Mouse (Mus musculus): Measurements from ENCODE around the gene Ppil1. TPM values are rescaled to one million over a fixed set of nuclear protein-coding genes. Genes with fewer than 3 reads are reported as not detected.
"Not testable (repeated sequence)": the region's sequence is repeated elsewhere in the genome, so short reads cannot be mapped to it uniquely, and the experiment has no call there.

Ppil1 gene
- polyA plus RNA-seq, 1 experiment: 30.1 TPM

GRCm38 (mm10) chr17:29259489-29259888 lies 4.5 kb downstream of the Ppil1 start:
- Histone ChIP-seq H3K4me3 (no peak overlapping the region), H3K4me2 (ENCODE audit: low read depth) (no peak overlapping the region), H3K27me3 (ENCODE audit: control insufficient read depth, insufficient read depth, insufficient read length) (no peaks in the 10 kb centered on the region), H3K36me3 (ENCODE audit: control insufficient read depth, insufficient read depth) (peaks cover 2% of the 10 kb centered on the region), H3ac (ENCODE audit: control insufficient read depth, insufficient read length) (no peak overlapping the region), H3K79me2 (ENCODE audit: control insufficient read depth, insufficient read depth) (peaks cover 37% of the 10 kb centered on the region)
- TF ChIP-seq MYOG (IDR thresholded peaks at IDR 0.05; ENCODE audit: control insufficient read depth in 1 of 3, insufficient read depth in 1 of 3, insufficient read length in 2 of 3, low read depth in 2 of 3): no peak
- TF ChIP-seq E2F4 (IDR thresholded peaks at IDR 0.05; ENCODE audit: insufficient read depth): no peak
- TF ChIP-seq MYOD1 (IDR thresholded peaks at IDR 0.05; ENCODE audit: control insufficient read depth in 1 of 3, insufficient read length in 2 of 3, low read depth in 2 of 3): no peak
- no peak for TF ChIP-seq TCF12 (IDR thresholded peaks at IDR 0.05; ENCODE audit: insufficient read depth, poor library complexity, severe bottlenecking)
- no peak for TF ChIP-seq MAX (IDR thresholded peaks at IDR 0.05; ENCODE audit: low read depth)
- TF ChIP-seq USF1 (IDR thresholded peaks at IDR 0.05; ENCODE audit: low read depth): no peak
- TF ChIP-seq POLR2AphosphoS2 (IDR thresholded peaks at IDR 0.05; ENCODE audit: insufficient read length, low read depth): no peak
- no peak for TF ChIP-seq SRF (IDR thresholded peaks at IDR 0.05; ENCODE audit: control insufficient read depth, insufficient read length, low read depth)
- no peak for TF ChIP-seq POLR2A (IDR thresholded peaks at IDR 0.05; ENCODE audit: insufficient read length, low read depth)
- no peak for TF ChIP-seq CEBPB (IDR thresholded peaks at IDR 0.05; ENCODE audit: insufficient read depth, poor library complexity, severe bottlenecking)
- TF ChIP-seq TCF3 (IDR thresholded peaks at IDR 0.05; ENCODE audit: insufficient read length, low read depth): no peak
- no peak for TF ChIP-seq REST (IDR thresholded peaks at IDR 0.05; ENCODE audit: insufficient read depth, insufficient read length)

- H3K36me3 ChIP-seq (ENCODE audit: control insufficient read depth, insufficient read depth): peaks cover 2% of the 10 kb centered on the region
Observed at GRCm38 (mm10) chr17:29258921-29259320, 5.1 kb downstream of the Ppil1 start.

GRCm38 (mm10) chr17:29258025-29258558 lies 5.9 kb downstream of the Ppil1 start:
- H3K4me3 ChIP-seq: no peak overlapping the region
- no peak for TF ChIP-seq SRF (IDR thresholded peaks at IDR 0.05; ENCODE audit: control insufficient read depth, insufficient read length, low read depth)
- TF ChIP-seq MYOD1 (IDR thresholded peaks at IDR 0.05; ENCODE audit: control insufficient read depth in 1 of 3, insufficient read length in 2 of 3, low read depth in 2 of 3): no peak
- TF ChIP-seq USF1 (IDR thresholded peaks at IDR 0.05; ENCODE audit: low read depth): no peak
- no peak for TF ChIP-seq TCF3 (IDR thresholded peaks at IDR 0.05; ENCODE audit: insufficient read length, low read depth)
- TF ChIP-seq E2F4 (IDR thresholded peaks at IDR 0.05; ENCODE audit: insufficient read depth): no peak
- no peak for TF ChIP-seq POLR2AphosphoS2 (IDR thresholded peaks at IDR 0.05; ENCODE audit: insufficient read length, low read depth)
- no peak for TF ChIP-seq POLR2A (IDR thresholded peaks at IDR 0.05; ENCODE audit: insufficient read length, low read depth)
- TF ChIP-seq REST (IDR thresholded peaks at IDR 0.05; ENCODE audit: insufficient read depth, insufficient read length): no peak
- TF ChIP-seq MYOG (IDR thresholded peaks at IDR 0.05; ENCODE audit: control insufficient read depth in 1 of 3, insufficient read depth in 1 of 3, insufficient read length in 2 of 3, low read depth in 2 of 3): no peak
- no peak for TF ChIP-seq MAX (IDR thresholded peaks at IDR 0.05; ENCODE audit: low read depth)
- TF ChIP-seq CEBPB (IDR thresholded peaks at IDR 0.05; ENCODE audit: insufficient read depth, poor library complexity, severe bottlenecking): no peak
- no peak for TF ChIP-seq TCF12 (IDR thresholded peaks at IDR 0.05; ENCODE audit: insufficient read depth, poor library complexity, severe bottlenecking)
- H3K27me3 ChIP-seq (ENCODE audit: control insufficient read depth, insufficient read depth, insufficient read length): no peaks in the 10 kb centered on the region
- no peak overlapping the region for H3K4me2 ChIP-seq (ENCODE audit: low read depth)
- peaks cover 2% of the 10 kb centered on the region for H3K36me3 ChIP-seq (ENCODE audit: control insufficient read depth, insufficient read depth)
- H3K79me2 ChIP-seq (ENCODE audit: control insufficient read depth, insufficient read depth): peaks cover 34% of the 10 kb centered on the region
- H3ac ChIP-seq (ENCODE audit: control insufficient read depth, insufficient read length): no peak overlapping the region

More at GRCm38 (mm10) chr17:29258921-29259320, 5.1 kb downstream of the Ppil1 start:
- peaks cover 37% of the 10 kb centered on the region for H3K79me2 ChIP-seq (ENCODE audit: control insufficient read depth, insufficient read depth)
- H3K4me2 ChIP-seq (ENCODE audit: low read depth): no peak overlapping the region
- no peak for TF ChIP-seq USF1 (IDR thresholded peaks at IDR 0.05; ENCODE audit: low read depth)
- TF ChIP-seq MAX (IDR thresholded peaks at IDR 0.05; ENCODE audit: low read depth): no peak
- TF ChIP-seq CEBPB (IDR thresholded peaks at IDR 0.05; ENCODE audit: insufficient read depth, poor library complexity, severe bottlenecking): no peak
- no peak for TF ChIP-seq TCF3 (IDR thresholded peaks at IDR 0.05; ENCODE audit: insufficient read length, low read depth)
- TF ChIP-seq TCF12 (IDR thresholded peaks at IDR 0.05; ENCODE audit: insufficient read depth, poor library complexity, severe bottlenecking): no peak
- no peak for TF ChIP-seq SRF (IDR thresholded peaks at IDR 0.05; ENCODE audit: control insufficient read depth, insufficient read length, low read depth)
- TF ChIP-seq POLR2AphosphoS2 (IDR thresholded peaks at IDR 0.05; ENCODE audit: insufficient read length, low read depth): no peak
- TF ChIP-seq MYOD1 (IDR thresholded peaks at IDR 0.05; ENCODE audit: control insufficient read depth in 1 of 3, insufficient read length in 2 of 3, low read depth in 2 of 3): no peak
- H3K27me3 ChIP-seq (ENCODE audit: control insufficient read depth, insufficient read depth, insufficient read length): no peaks in the 10 kb centered on the region
- H3K4me3 ChIP-seq: no peak overlapping the region
- no peak overlapping the region for H3ac ChIP-seq (ENCODE audit: control insufficient read depth, insufficient read length)

- no peak overlapping the region for H3K4me3 ChIP-seq
- no peaks in the 10 kb centered on the region for H3K27me3 ChIP-seq (ENCODE audit: control insufficient read depth, insufficient read depth, insufficient read length)
- H3K79me2 ChIP-seq (ENCODE audit: control insufficient read depth, insufficient read depth): peaks cover 31% of the 10 kb centered on the region
- H3ac ChIP-seq (ENCODE audit: control insufficient read depth, insufficient read length): no peak overlapping the region
- peaks cover 2% of the 10 kb centered on the region for H3K36me3 ChIP-seq (ENCODE audit: control insufficient read depth, insufficient read depth)
- H3K4me2 ChIP-seq (ENCODE audit: low read depth): no peak overlapping the region
- TF ChIP-seq SRF (IDR thresholded peaks at IDR 0.05; ENCODE audit: control insufficient read depth, insufficient read length, low read depth): no peak
Observed at GRCm38 (mm10) chr17:29257001-29257511, 6.9 kb downstream of the Ppil1 start.

- H3K4me3 ChIP-seq: no peak overlapping the region
- H3K36me3 ChIP-seq (ENCODE audit: control insufficient read depth, insufficient read depth): peaks cover 2% of the 10 kb centered on the region
- H3ac ChIP-seq (ENCODE audit: control insufficient read depth, insufficient read length): no peak overlapping the region
- H3K4me2 ChIP-seq (ENCODE audit: low read depth): no peak overlapping the region
- TF ChIP-seq E2F4 (IDR thresholded peaks at IDR 0.05; ENCODE audit: insufficient read depth): no peak
- no peak for TF ChIP-seq MYOD1 (IDR thresholded peaks at IDR 0.05; ENCODE audit: control insufficient read depth in 1 of 3, insufficient read length in 2 of 3, low read depth in 2 of 3)
- no peak for TF ChIP-seq POLR2AphosphoS2 (IDR thresholded peaks at IDR 0.05; ENCODE audit: insufficient read length, low read depth)
- TF ChIP-seq POLR2A (IDR thresholded peaks at IDR 0.05; ENCODE audit: insufficient read length, low read depth): no peak
- TF ChIP-seq SRF (IDR thresholded peaks at IDR 0.05; ENCODE audit: control insufficient read depth, insufficient read length, low read depth): no peak
- no peak for TF ChIP-seq TCF12 (IDR thresholded peaks at IDR 0.05; ENCODE audit: insufficient read depth, poor library complexity, severe bottlenecking)
- TF ChIP-seq REST (IDR thresholded peaks at IDR 0.05; ENCODE audit: insufficient read depth, insufficient read length): no peak
- no peak for TF ChIP-seq USF1 (IDR thresholded peaks at IDR 0.05; ENCODE audit: low read depth)
- no peak for TF ChIP-seq TCF3 (IDR thresholded peaks at IDR 0.05; ENCODE audit: insufficient read length, low read depth)
- H3K79me2 ChIP-seq (ENCODE audit: control insufficient read depth, insufficient read depth): peaks cover 27% of the 10 kb centered on the region
- no peaks in the 10 kb centered on the region for H3K27me3 ChIP-seq (ENCODE audit: control insufficient read depth, insufficient read depth, insufficient read length)
Observed at GRCm38 (mm10) chr17:29256507-29256906, 7.5 kb downstream of the Ppil1 start.

- not testable (repeated sequence) for H3K4me2 ChIP-seq (ENCODE audit: low read depth); H3K4me3 ChIP-seq; H3K27me3 ChIP-seq (ENCODE audit: control insufficient read depth, insufficient read depth, insufficient read length); H3ac ChIP-seq (ENCODE audit: control insufficient read depth, insufficient read length); H3K36me3 ChIP-seq (ENCODE audit: control insufficient read depth, insufficient read depth)
- H3K79me2 ChIP-seq (ENCODE audit: control insufficient read depth, insufficient read depth): peaks cover 27% of the 10 kb centered on the region
Observed at GRCm38 (mm10) chr17:29254784-29255183, 9.2 kb downstream of the Ppil1 start.

Data from myocyte (in vitro differentiated cells).